Mouse (Mus musculus): ENCODE data around the gene 1700029I15Rik.

- no peak for TF ChIP-seq TAL1 (IDR thresholded peaks at IDR 0.05; ENCODE audit: low read length)
- TF ChIP-seq GATA1 (IDR thresholded peaks at IDR 0.05; ENCODE audit: low read length): no peak
Measured at GRCm38 (mm10) chr2:92375788-92376187, 6.5 kb upstream of the 1700029I15Rik start.

Data from erythroblast, embryonic 14.5 days (primary cell).